Mouse (Mus musculus) bone marrow macrophage, adult 2 months (primary cell): Measurements from ENCODE around the gene Brdt.

Source experiments
- CTCF ChIP-seq: IDR thresholded peaks from 2 replicates; pipeline ENCODE4 v1.5.1; 2012; ENCODE audit warnings: low read depth, mild to moderate bottlenecking, low read length, moderate library complexity
- POLR2A ChIP-seq: IDR thresholded peaks from 2 replicates; pipeline ENCODE4 v1.6.1; 2012; ENCODE audit warnings: mild to moderate bottlenecking, low read depth, low read length, borderline replicate concordance

GRCm38 (mm10) chr5:107387788-107388187 is 56.8 kb downstream of the Brdt start:
- TF ChIP-seq POLR2A, result no peak
- TF ChIP-seq CTCF, result no peak
